Mouse (Mus musculus) midbrain, embryonic 11.5 days (tissue): ENCODE results near the gene Bhlhe41. TPM values are rescaled to one million over a fixed set of nuclear protein-coding genes. Genes with fewer than 3 reads are reported as not detected.

Experiments used
- ATAC-seq: fragments of 200-750 bp; cut with Nextera tagmentation; 2 replicates; pipeline ENCODE4 v1.8.0; 2017; ENCODE audit warnings: moderate TSS enrichment, moderate library complexity; ENCODE audit not compliant: low FRiP score
- DNase-seq: peaks from one replicate; pipeline ENCODE4 v3.0.0; 2015; ENCODE audit warnings: low spot score; ENCODE audit errors: missing footprints
- H3K27ac ChIP-seq: fragments of 300-500 bp; sonication (generic); 2 replicates; pipeline ENCODE4 v1.5.1; 2014; ENCODE audit warnings: low read depth, low read length
- H3K27me3 ChIP-seq: fragments of 300-500 bp; sonication (generic); 2 replicates; pipeline ENCODE4 v1.6.1; 2014; ENCODE audit warnings: mild to moderate bottlenecking, low read length, moderate library complexity, mixed read lengths; ENCODE audit not compliant: control insufficient read depth, insufficient read depth
- H3K36me3 ChIP-seq: fragments of 300-500 bp; sonication (generic); 2 replicates; pipeline ENCODE4 v1.6.1; 2014; ENCODE audit warnings: mild to moderate bottlenecking, low read length, moderate library complexity, mixed read lengths; ENCODE audit not compliant: control insufficient read depth, insufficient read depth
- H3K4me1 ChIP-seq: fragments of 300-500 bp; sonication (generic); 2 replicates; pipeline ENCODE4 v1.6.1; 2014; ENCODE audit warnings: low read length; ENCODE audit not compliant: control insufficient read depth, insufficient read depth
- H3K4me2 ChIP-seq: fragments of 300-500 bp; sonication (generic); 2 replicates; pipeline ENCODE4 v1.6.1; 2014; ENCODE audit warnings: mild to moderate bottlenecking, moderate library complexity
- H3K4me3 ChIP-seq: fragments of 300-500 bp; sonication (generic); 2 replicates; pipeline ENCODE4 v1.5.1; 2014; ENCODE audit warnings: low read depth, low read length
- H3K9ac ChIP-seq: fragments of 300-500 bp; sonication (generic); 2 replicates; pipeline ENCODE4 v1.6.1; 2014; ENCODE audit warnings: low read length
- H3K9me3 ChIP-seq: fragments of 300-500 bp; sonication (generic); 2 replicates; pipeline ENCODE4 v1.6.1; 2016; ENCODE audit warnings: low read length; ENCODE audit not compliant: control insufficient read depth
- WGBS: fragments of 180-500 bp; shearing (Covaris S2); extraction: QIAGEN DNeasy Blood & Tissue Kit; methylation state at CpG from one replicate; pipeline ENCODE4 v1.1.7; 2014; 5-methylcytosine and 5-hydroxymethylcytosine counted together
- polyA plus RNA-seq: library from polyadenylated mRNA; unstranded; fragments of >200 nt; fragmentation: Nextera tagmentation; extraction: Ambion mirVana; gene quantifications from 2 replicates; pipeline ENCODE4 v1.2.1, GENCODE M21; 2014

Bhlhe41 gene
- polyA plus RNA-seq, 1 experiment from 2014 or later: 1.9 TPM

DNA sequence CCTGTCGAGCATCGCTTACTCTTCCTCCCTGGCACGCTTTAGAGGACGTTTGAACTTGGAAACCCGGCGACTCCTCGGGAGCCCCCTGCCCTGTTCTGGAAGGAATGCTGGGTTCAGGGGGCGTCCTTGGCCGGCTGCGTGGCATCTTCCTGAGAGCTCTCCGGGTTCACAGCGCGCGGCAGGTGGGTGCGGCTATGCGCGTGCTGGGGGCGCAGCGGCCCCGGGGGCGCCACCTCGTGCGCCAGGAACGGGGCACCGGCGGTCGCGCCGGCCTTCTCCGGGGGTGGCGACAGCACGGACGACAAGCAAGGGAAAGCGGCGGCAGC, 2.7 kb downstream of the Bhlhe41 start:
- Histone ChIP-seq H3K27ac (no peak overlapping the region), H3K4me2 (peak overlapping the region; percentile 95), H3K9ac (peak overlapping the region; percentile 70), H3K9me3 (no peaks in the 10 kb centered on the region), H3K36me3 (no peaks in the 10 kb centered on the region), H3K27me3 (peaks cover 59% of the 10 kb centered on the region), H3K4me3 (peak overlapping the region; percentile 55), H3K4me1 (peaks cover 22% of the 10 kb centered on the region)
- no peak for ATAC-seq
- WGBS: under 1% methylated on average over 35 of the region's 35 CpGs
- no peak for DNase-seq

DNA sequence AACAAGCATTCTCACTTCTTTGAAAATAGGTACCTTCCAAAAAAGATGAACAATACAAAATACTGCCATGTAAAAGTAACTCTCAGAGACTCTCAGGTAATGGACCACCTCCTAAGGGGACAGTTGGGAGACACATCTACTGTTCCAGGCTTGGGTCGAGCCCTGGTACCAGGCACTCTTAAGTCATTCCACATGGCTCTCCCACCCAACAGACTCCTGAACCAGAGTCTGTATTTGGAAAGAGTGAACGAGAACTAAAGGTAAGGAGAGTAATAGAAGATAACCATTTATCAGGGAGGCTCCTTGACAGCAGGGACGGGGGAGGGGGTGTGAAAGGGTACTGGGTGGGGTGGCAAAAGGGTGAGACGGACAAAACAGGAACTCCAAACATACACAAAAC, 3.0 kb downstream of the Bhlhe41 start:
- Histone ChIP-seq H3K9me3 (no peaks in the 10 kb centered on the region), H3K27ac (no peak overlapping the region), H3K9ac (no peak overlapping the region; the same call in 1 of the 2 replicates), H3K4me2 (peak overlapping the region; percentile 95), H3K36me3 (no peaks in the 10 kb centered on the region), H3K4me3 (peak overlapping the region; percentile 55), H3K27me3 (peaks cover 56% of the 10 kb centered on the region), H3K4me1 (peaks cover 22% of the 10 kb centered on the region)
- no peak for ATAC-seq
- DNase-seq: peak; percentile 88
- 18% methylated on average over 4 of the region's 4 CpGs for WGBS

DNA sequence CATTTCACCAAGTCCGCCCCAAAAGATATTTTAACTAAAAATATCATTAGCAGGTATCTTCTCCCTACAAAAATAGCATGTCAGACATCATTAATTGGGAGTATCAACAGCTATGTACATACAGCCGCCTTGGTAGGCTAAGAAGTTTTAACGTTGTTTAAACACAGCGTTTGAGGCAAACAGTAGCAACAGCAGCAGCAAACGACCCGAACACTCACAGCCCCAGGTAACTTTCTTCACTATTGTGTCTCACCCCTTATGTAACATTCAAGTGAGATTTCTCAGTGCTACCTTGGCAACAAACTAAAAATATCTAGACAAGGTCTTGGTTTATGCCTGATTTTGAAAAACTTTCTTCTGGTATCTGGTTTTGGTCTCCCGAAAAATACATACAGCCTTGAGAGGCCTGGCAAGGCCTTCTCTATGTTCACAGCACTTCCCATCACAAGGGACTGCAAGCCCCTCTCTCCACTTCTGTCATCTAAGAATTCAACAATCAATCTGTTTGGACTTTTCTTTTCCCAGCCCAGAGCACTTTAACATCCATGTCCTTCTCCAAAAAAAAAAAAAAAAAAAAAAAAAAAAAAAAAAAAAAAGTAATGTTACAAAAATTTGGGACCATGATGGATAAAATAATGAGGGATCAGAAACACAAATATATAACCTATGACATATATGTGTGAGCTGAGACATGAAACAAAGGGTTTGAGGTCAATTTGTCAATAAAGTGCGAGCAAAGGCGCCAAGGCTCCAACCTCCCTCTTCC, 3.7 kb downstream of the Bhlhe41 start:
- Histone ChIP-seq H3K36me3 (no peaks in the 10 kb centered on the region), H3K9ac (no peak overlapping the region), H3K27ac (no peak overlapping the region), H3K27me3 (peaks cover 52% of the 10 kb centered on the region), H3K4me3 (no peak overlapping the region), H3K9me3 (no peaks in the 10 kb centered on the region), H3K4me2 (peak overlapping the region; percentile 95), H3K4me1 (peaks cover 24% of the 10 kb centered on the region)
- ATAC-seq: no peak
- DNase-seq: no peak
- WGBS: 62% methylated on average over 9 of the region's 9 CpGs

DNA sequence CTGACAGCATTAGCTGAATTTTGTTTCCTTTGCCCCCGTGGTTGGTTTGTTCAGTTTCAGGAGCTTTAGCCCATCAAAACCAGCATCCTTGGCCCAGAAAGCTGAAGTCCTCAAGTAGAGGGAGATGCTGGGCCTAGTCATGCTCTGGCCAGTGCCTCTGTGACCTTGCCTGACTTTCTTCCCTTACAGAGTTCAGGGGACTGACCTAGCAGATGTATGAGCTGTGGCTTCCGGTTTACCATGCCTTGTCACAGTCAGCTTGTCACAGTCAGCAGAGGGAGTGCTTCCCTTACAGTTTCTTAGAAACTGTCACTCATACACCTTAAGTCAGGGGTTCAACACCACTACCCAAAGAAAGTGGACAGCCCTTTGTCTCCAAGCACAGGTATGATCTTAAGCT, 5.0 kb downstream of the Bhlhe41 start:
- Histone ChIP-seq H3K4me2 (no peak overlapping the region), H3K27me3 (peaks cover 45% of the 10 kb centered on the region), H3K9me3 (no peaks in the 10 kb centered on the region), H3K9ac (no peak overlapping the region), H3K4me1 (peaks cover 23% of the 10 kb centered on the region), H3K4me3 (no peak overlapping the region), H3K36me3 (no peaks in the 10 kb centered on the region), H3K27ac (no peak overlapping the region)
- 69% methylated on average over 2 of the region's 2 CpGs for WGBS
- ATAC-seq (no peak), DNase-seq (no peak)

DNA sequence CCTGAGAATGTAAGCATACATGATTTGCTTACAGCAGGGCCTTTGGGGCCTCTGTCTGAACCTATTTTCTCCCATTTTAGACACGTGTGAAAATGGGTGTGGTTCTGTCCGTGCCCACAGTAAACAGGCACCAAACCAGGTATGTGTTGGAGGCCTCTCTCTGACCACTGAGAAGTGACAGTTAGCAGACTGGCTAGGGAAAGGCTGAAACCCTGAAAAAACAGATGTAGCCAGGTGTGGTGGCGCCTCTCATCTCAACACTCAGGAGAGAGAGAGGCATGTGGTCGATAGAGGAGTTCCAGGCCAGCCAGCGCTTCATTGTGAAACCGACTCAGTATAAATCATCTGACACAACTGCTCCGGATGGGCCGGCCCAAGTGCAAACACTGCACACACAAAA, 6.9 kb downstream of the Bhlhe41 start:
- no peak overlapping the region for H3K4me2 ChIP-seq
- DNase-seq (no peak), ATAC-seq (no peak)
- peaks cover 25% of the 10 kb centered on the region for H3K27me3 ChIP-seq
- H3K9me3 ChIP-seq: no peaks in the 10 kb centered on the region
- H3K36me3 ChIP-seq: no peaks in the 10 kb centered on the region
- WGBS: 77% methylated on average over 8 of the region's 8 CpGs
- no peak overlapping the region for H3K9ac ChIP-seq
- no peak overlapping the region for H3K4me3 ChIP-seq
- no peak overlapping the region for H3K27ac ChIP-seq
- peaks cover 20% of the 10 kb centered on the region for H3K4me1 ChIP-seq

DNA sequence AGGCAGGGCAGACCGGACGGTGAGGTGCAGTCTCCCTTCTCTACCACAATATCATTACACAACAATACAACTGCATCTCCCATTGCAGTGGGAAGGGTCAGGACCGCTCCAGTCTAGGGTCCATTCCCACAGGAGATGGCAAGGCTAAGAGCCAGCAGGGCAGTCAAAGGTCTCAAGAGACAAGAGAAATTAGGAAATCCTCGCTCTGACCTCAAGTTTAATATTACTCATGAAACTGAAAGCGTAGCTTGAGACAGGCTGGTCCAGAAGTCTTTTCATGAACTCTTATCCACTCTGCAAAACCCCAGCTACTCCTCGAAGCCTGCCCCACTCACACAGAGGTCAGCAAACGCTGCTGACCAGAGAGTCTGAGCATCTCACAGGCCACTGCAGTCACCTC, 7.9 kb downstream of the Bhlhe41 start:
- peaks cover 16% of the 10 kb centered on the region for H3K27me3 ChIP-seq
- no peaks in the 10 kb centered on the region for H3K36me3 ChIP-seq
- no peak overlapping the region for H3K4me3 ChIP-seq
- peaks cover 18% of the 10 kb centered on the region for H3K4me1 ChIP-seq
- H3K4me2 ChIP-seq: no peak overlapping the region
- DNase-seq (no peak), ATAC-seq (no peak)
- no peak overlapping the region for H3K9ac ChIP-seq
- no peaks in the 10 kb centered on the region for H3K9me3 ChIP-seq
- 85% methylated on average over 7 of the region's 7 CpGs for WGBS
- no peak overlapping the region for H3K27ac ChIP-seq

DNA sequence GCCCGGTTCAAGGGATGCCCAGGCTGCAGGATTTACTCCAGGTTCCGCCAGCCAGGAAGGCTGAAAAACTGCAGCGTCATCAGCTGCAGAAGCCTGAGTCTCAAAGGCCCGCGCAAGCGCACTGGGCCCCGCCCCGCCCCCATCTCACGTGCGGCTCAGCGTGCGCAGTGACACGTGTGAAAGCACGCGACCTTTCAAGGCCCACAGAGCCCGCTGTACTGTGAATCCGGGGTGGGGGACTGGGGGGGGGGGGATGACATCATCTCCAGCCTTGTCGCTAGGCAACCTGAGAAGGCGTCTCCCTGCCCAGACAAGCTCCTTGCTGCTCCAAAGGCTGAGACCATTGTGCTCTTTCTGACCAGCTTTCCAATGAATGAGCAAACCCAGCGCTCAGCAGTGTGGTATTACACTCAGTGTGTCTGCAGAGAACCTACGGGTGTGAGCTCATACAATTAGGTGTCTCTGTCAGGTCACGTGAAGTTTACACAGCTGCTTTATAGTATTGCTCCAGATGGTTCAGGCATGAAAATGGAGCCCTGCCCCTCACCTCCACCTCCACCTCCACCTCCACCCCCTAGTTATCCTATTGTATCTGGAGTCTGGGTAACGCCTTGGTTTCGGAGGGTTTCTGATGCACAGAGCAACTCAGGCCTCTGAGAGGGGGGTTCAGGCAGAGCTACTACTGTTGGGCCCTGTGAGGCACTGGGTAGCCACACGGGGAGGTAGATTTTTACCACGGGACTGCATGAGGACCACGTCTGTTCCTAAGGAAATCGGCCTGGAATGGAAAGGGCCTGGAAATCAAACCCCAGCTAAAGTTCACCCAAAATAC, 9.4 kb downstream of the Bhlhe41 start:
- H3K9ac ChIP-seq: peak overlapping the region; percentile 51
- H3K27me3 ChIP-seq: peaks cover 7% of the 10 kb centered on the region; the same call in 1 of the 2 replicates
- H3K36me3 ChIP-seq: no peaks in the 10 kb centered on the region
- 4% methylated on average over 28 of the region's 28 CpGs for WGBS
- H3K9me3 ChIP-seq: no peaks in the 10 kb centered on the region
- H3K27ac ChIP-seq: peak overlapping the region; percentile 54
- 0 out of 2 replicates have a peak overlapping the region, but pooled peaks have one; percentile 4 for H3K4me3 ChIP-seq
- ATAC-seq: peak; percentile 97
- DNase-seq: peak; percentile 100
- H3K4me2 ChIP-seq: peak overlapping the region; percentile 34
- H3K4me1 ChIP-seq: peaks cover 18% of the 10 kb centered on the region

DNA sequence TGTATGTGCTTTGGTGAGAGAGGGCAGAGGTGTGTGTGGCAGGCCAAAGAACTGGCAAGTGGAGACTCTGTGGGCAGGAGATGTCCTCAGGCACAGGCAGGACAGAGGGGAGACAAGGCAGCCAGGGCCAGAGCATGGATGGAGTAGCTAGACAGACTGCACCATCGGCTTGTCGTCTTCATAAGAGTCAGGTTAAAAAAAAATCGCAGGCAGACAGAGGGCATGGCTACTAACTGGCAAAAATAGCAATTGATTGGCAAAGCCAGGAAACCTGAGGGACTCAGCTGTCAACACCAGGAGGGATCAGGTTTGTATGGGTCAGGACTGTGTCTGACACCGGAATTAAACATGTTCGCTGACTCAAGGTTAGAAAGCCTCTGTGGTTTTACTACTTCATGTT, 10.6 kb downstream of the Bhlhe41 start:
- H3K4me3 ChIP-seq: no peak overlapping the region
- no peak overlapping the region for H3K9ac ChIP-seq
- WGBS: 64% methylated on average over 5 of the region's 5 CpGs
- DNase-seq (no peak), ATAC-seq (no peak)
- H3K27ac ChIP-seq: no peak overlapping the region
- H3K4me1 ChIP-seq: peaks cover 18% of the 10 kb centered on the region
- H3K36me3 ChIP-seq: no peaks in the 10 kb centered on the region
- H3K4me2 ChIP-seq: no peak overlapping the region
- no peaks in the 10 kb centered on the region for H3K9me3 ChIP-seq
- H3K27me3 ChIP-seq: peaks cover 4% of the 10 kb centered on the region; the same call in 1 of the 2 replicates
